Mouse (Mus musculus): ENCODE data around the gene Gm3676.
"Not testable (repeated sequence)": the region's sequence is repeated elsewhere in the genome, so short reads cannot be mapped to it uniquely, and the experiment has no call there.

Gm3676 gene

DNA sequence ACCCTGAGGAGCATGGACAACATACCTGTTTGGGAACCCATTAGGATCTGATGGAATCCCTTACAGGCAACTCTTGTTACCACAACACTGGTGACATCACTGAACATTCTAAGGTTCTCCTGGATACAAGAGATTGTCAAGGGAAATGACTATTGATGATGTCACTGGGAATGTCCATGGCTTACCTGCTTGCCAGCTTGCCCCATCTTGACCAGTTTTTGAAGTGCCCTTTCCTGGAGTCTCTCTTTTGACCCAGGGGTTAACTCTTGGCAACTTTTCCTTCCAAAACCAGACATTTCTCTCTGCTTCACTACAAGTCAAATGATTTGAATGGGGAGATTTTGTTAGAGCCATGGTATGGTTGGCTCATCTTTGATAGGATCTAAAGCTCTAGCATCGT is at the start of gene Gm3676:
TSS of gene Gm3676 (minus strand) at position 101 of the 400 bp plus-strand sequence.
- DNase-seq (ENCODE audit: low spot score): not testable (repeated sequence)

GRCm38 (mm10) chr14:41648176-41648575 is 1.9 kb upstream of the Gm3676 start:
- not testable (repeated sequence) for DNase-seq (ENCODE audit: low spot score)

GRCm38 (mm10) chr14:41630144-41630543 is 16.1 kb downstream of the Gm3676 start:
- not testable (repeated sequence) for DNase-seq (ENCODE audit: low spot score)

- not testable (repeated sequence) for DNase-seq (ENCODE audit: low spot score)
Observed at GRCm38 (mm10) chr14:41624512-41624911, 21.8 kb downstream of the Gm3676 start, which contains the start of gene Gm3072. Gene Gm3072 (minus strand): TSS chr14:41624612.

DNA sequence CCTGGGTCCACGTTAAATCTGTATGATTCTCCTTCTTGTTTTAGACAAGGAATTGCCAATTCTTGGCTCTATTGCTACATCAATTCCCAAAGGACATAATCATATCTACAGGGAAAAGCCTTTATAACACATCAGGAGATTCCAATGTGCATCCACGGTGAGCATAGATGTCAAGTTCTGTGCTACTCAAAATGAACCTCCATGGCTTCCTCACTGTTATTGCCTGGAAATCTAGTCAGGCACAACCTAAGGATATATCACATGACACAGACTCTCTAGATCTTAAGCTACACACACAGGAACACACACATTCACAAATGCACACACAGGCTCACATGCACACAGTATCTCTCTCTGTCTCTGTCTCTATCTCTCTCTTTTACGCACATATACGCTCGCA is 23.8 kb downstream of the Gm3676 start:
- DNase-seq (ENCODE audit: low spot score): not testable (repeated sequence)

GRCm38 (mm10) chr14:41610690-41611089 is 35.6 kb downstream of the Gm3676 start:
- not testable (repeated sequence) for DNase-seq (ENCODE audit: low spot score)

GRCm38 (mm10) chr14:41600935-41601334 is 45.4 kb downstream of the Gm3676 start:
- DNase-seq (ENCODE audit: low spot score): not testable (repeated sequence)
